Comparison of ENCODE assay signal across 20 mouse cellular contexts in genomic region chr8:103475816-103476797, GRCm38 (mm10).
DNase-seq lines count a peak whose midpoint lies in the region; ATAC-seq and TF ChIP-seq lines count a peak whose summit lies in the region.
"Had no signal": no experiment of that assay in that cellular context is flagged by ENCODE, and none has a peak within 500 bp of the region (broad histone marks: within the 10 kb centered on the region; RNA-seq: fewer than 3 reads in every experiment).

No protein-coding gene starts in this region.

- ATAC-seq in frontal cortex, adult (ENCODE audit: low TSS enrichment) = 0 out of 2 replicates have a peak, but pooled peaks have one; percentile 47
- 0 out of 2 replicates have a peak, but pooled peaks have one; percentile 40 for ATAC-seq in midbrain, embryonic 13.5 days
- ATAC-seq: intestine, embryonic 15.5 days had no signal

- H3K9ac ChIP-seq in midbrain, embryonic 13.5 days (replicated peaks) = no peak overlapping the region
- H3K9ac ChIP-seq: heart, embryonic 15.5 days; intestine, embryonic 15.5 days; lung, embryonic 15.5 days had no signal

- no peaks in the 10 kb centered on the region for H3K4me1 ChIP-seq in midbrain, embryonic 13.5 days (replicated peaks)
- no peaks in the 10 kb centered on the region for H3K4me1 ChIP-seq in midbrain, embryonic 10.5 days
- H3K4me1 ChIP-seq: heart, embryonic 15.5 days; intestine, embryonic 15.5 days; lung, embryonic 15.5 days had no signal

- H3K27ac ChIP-seq in midbrain, embryonic 13.5 days = no peak overlapping the region
- no peak overlapping the region for H3K27ac ChIP-seq in midbrain, embryonic 10.5 days (replicated peaks)
- peak overlapping the region; percentile 69 for H3K27ac ChIP-seq in layer of hippocampus, adult 2 months
- H3K27ac ChIP-seq: embryonic facial prominence, embryonic 10.5 days; heart, adult 2 months; heart, embryonic 15.5 days; hindbrain, embryonic 10.5 days; intestine, embryonic 15.5 days; lung, embryonic 15.5 days had no signal

- H3K27me3 ChIP-seq in midbrain, embryonic 13.5 days = no peaks in the 10 kb centered on the region
- no peaks in the 10 kb centered on the region for H3K27me3 ChIP-seq in midbrain, embryonic 10.5 days (ENCODE audit: low read depth, poor library complexity, severe bottlenecking)
- H3K27me3 ChIP-seq: heart, embryonic 15.5 days; intestine, embryonic 15.5 days; lung, embryonic 15.5 days had no signal

- no peak overlapping the region for H3K4me2 ChIP-seq in midbrain, embryonic 13.5 days (replicated peaks)
- H3K4me2 ChIP-seq: heart, embryonic 15.5 days; intestine, embryonic 15.5 days; lung, embryonic 15.5 days had no signal

- no peak for DNase-seq in frontal cortex, postnatal 10 days (ENCODE audit: low spot score in 2 of 2)
- DNase-seq in midbrain, embryonic 10.5 days (ENCODE audit: low spot score) = no peak
- peak; percentile 5 for DNase-seq in fat pad, adult 2 months (ENCODE audit: extremely low read depth, low read depth, low spot score)
- DNase-seq in layer of hippocampus, adult 2 months (ENCODE audit: low spot score in 2 of 2) = peak; percentile 37 to 39
- no peak for DNase-seq in kidney, postnatal 4 days
- DNase-seq in gastrocnemius, adult 8-10 months (ENCODE audit: low spot score in 2 of 2) = no peak
- DNase-seq: adrenal gland, postnatal 10 days; cerebellum, adult 18-20 months; cerebellum, postnatal 36 days; heart, adult 2 months; kidney, postnatal 10 days; left cerebral cortex, postnatal 4 days; thymus, adult 2 months had no signal

- H3K36me3 ChIP-seq in midbrain, embryonic 13.5 days = no peaks in the 10 kb centered on the region
- H3K36me3 ChIP-seq in midbrain, embryonic 10.5 days = no peaks in the 10 kb centered on the region
- H3K36me3 ChIP-seq: embryonic facial prominence, embryonic 10.5 days; heart, embryonic 15.5 days; hindbrain, embryonic 10.5 days; intestine, embryonic 15.5 days; lung, embryonic 15.5 days had no signal

- 71% methylated on average over 12 of the region's 12 CpGs for WGBS in midbrain, embryonic 13.5 days
- 83% methylated on average over 12 of the region's 12 CpGs for WGBS in midbrain, embryonic 10.5 days

- H3K9me3 ChIP-seq in midbrain, embryonic 13.5 days = no peaks in the 10 kb centered on the region
- H3K9me3 ChIP-seq in midbrain, embryonic 10.5 days (replicated peaks) = no peaks in the 10 kb centered on the region
- H3K9me3 ChIP-seq: embryonic facial prominence, embryonic 10.5 days; heart, embryonic 15.5 days; hindbrain, embryonic 10.5 days; intestine, embryonic 15.5 days; lung, embryonic 15.5 days had no signal

- no peak for TF ChIP-seq CTCF in layer of hippocampus, adult 2 months (conservative IDR thresholded peaks at IDR 0.05)

- H3K4me3 ChIP-seq in midbrain, embryonic 13.5 days (replicated peaks) = no peak overlapping the region
- H3K4me3 ChIP-seq in midbrain, embryonic 10.5 days = no peak overlapping the region
- no peak overlapping the region for H3K4me3 ChIP-seq in layer of hippocampus, adult 2 months
- H3K4me3 ChIP-seq: embryonic facial prominence, embryonic 10.5 days; heart, adult 2 months; heart, embryonic 15.5 days; hindbrain, embryonic 10.5 days; intestine, embryonic 15.5 days; lung, embryonic 15.5 days had no signal

Comparison
In these comparisons a context has a peak if more than half of its experiments do, and no peak if none do; other contexts are left out.
1. DNase-seq: peak in fat pad, adult 2 months (single experiment) and layer of hippocampus, adult 2 months (2 of 2); none in frontal cortex, postnatal 10 days (0 of 2), midbrain, embryonic 10.5 days (single experiment), kidney, postnatal 4 days (0 of 2) and gastrocnemius, adult 8-10 months (0 of 2).